ENCODE assay signal across 11 mouse cellular contexts in genomic region chr14:47921811-47922277, GRCm38 (mm10).
DNase-seq lines count a peak whose midpoint lies in the region; ATAC-seq lines count a peak whose summit lies in the region.
"Had no signal": no experiment of that assay in that cellular context is flagged by ENCODE, and none has a peak within 500 bp of the region (broad histone marks: within the 10 kb centered on the region; RNA-seq: fewer than 3 reads in every experiment).

No protein-coding gene starts in this region.

- H3K4me1 ChIP-seq in neural tube, embryonic 11.5 days (ENCODE audit: control insufficient read depth, insufficient read depth, low read length), result 0 out of 2 replicates have a peak, but pooled peaks cover 2% of the 10 kb centered on the region
- H3K4me1 ChIP-seq in forebrain, embryonic 15.5 days, result no peaks in the 10 kb centered on the region

- DNase-seq in heart, adult 8-10 months (ENCODE audit: low spot score), result peak; percentile 11
- no peak for DNase-seq in heart, postnatal 25 days (ENCODE audit: low spot score)
- peak; percentile 64 for DNase-seq in forelimb bud, embryonic 11.5 days (ENCODE audit: low read depth, low spot score)
- DNase-seq in kidney, adult 11 months, result peak; percentile 49
- DNase-seq in neural tube, embryonic 11.5 days (ENCODE audit: low spot score), result peak; percentile 38
- DNase-seq in frontal cortex, adult 2 months (ENCODE audit: extremely low spot score in 1 of 2, low spot score in 1 of 2), result no peak
- DNase-seq in adipocyte (ENCODE audit: low spot score), result no peak
- DNase-seq: adrenal gland, postnatal 25 days had no signal

- intact Hi-C loops in heart, postnatal 25 days (cut with DNase I), result no loop called here

- H3K9me3 ChIP-seq in neural tube, embryonic 11.5 days (ENCODE audit: control insufficient read depth, low read length), result no peaks in the 10 kb centered on the region
- H3K9me3 ChIP-seq in forebrain, embryonic 15.5 days, result no peaks in the 10 kb centered on the region

- no peaks in the 10 kb centered on the region for H3K27me3 ChIP-seq in neural tube, embryonic 11.5 days (ENCODE audit: control insufficient read depth, insufficient read depth, low read length)
- no peaks in the 10 kb centered on the region for H3K27me3 ChIP-seq in forebrain, embryonic 15.5 days

- no peak overlapping the region for H3K4me2 ChIP-seq in neural tube, embryonic 11.5 days (ENCODE audit: low read depth)
- H3K4me2 ChIP-seq in forebrain, embryonic 15.5 days (replicated peaks), result no peak overlapping the region

- H3K4me3 ChIP-seq in neural tube, embryonic 11.5 days (ENCODE audit: low read depth, low read length), result no peak overlapping the region
- no peak overlapping the region for H3K4me3 ChIP-seq in forebrain, embryonic 15.5 days

- 26% methylated on average over 10 of the region's 10 CpGs for WGBS in neural tube, embryonic 11.5 days
- 64% methylated on average over 10 of the region's 10 CpGs for WGBS in forebrain, embryonic 15.5 days

- ATAC-seq in neural tube, embryonic 11.5 days (ENCODE audit: insufficient read depth, low FRiP score, low TSS enrichment), result 0 out of 2 replicates have a peak, but pooled peaks have one; percentile 31
- ATAC-seq in forebrain, embryonic 15.5 days (replicated peaks), result no peak
- ATAC-seq: inflammation-experienced regulatory T-cells, adult 6 months; midbrain, embryonic 16.5 days had no signal

- H3K9ac ChIP-seq in neural tube, embryonic 11.5 days (ENCODE audit: low read length), result no peak overlapping the region
- no peak overlapping the region for H3K9ac ChIP-seq in forebrain, embryonic 15.5 days (replicated peaks)

- H3K27ac ChIP-seq in neural tube, embryonic 11.5 days (ENCODE audit: low read depth, low read length), result no peak overlapping the region
- H3K27ac ChIP-seq in forebrain, embryonic 15.5 days (replicated peaks), result no peak overlapping the region

- H3K36me3 ChIP-seq in neural tube, embryonic 11.5 days (ENCODE audit: control insufficient read depth, insufficient read depth, low read length), result no peaks in the 10 kb centered on the region
- H3K36me3 ChIP-seq in forebrain, embryonic 15.5 days, result no peaks in the 10 kb centered on the region

Comparison
In these comparisons a context has a peak if more than half of its experiments do, and no peak if none do; other contexts are left out.
1. DNase-seq: peak in heart, adult 8-10 months (single experiment), forelimb bud, embryonic 11.5 days (single experiment), kidney, adult 11 months (single experiment) and neural tube, embryonic 11.5 days (single experiment); none in heart, postnatal 25 days (single experiment), frontal cortex, adult 2 months (0 of 2) and adipocyte (single experiment).